Mouse (Mus musculus) embryonic facial prominence, embryonic 12.5 days (tissue): ENCODE results near the gene Megf6. TPM values are rescaled to one million over a fixed set of nuclear protein-coding genes. Genes with fewer than 3 reads are reported as not detected.

Experiments
- ATAC-seq: fragments of 200-750 bp; cut with Nextera tagmentation; 2 replicates; pipeline ENCODE4 v1.8.0; 2017; ENCODE audit not compliant: insufficient number of reproducible peaks, insufficient read depth, low FRiP score, low TSS enrichment
- H3K27ac ChIP-seq: fragments of 300-500 bp; sonication (generic); 2 replicates; pipeline ENCODE4 v1.5.1; 2016; ENCODE audit warnings: mild to moderate bottlenecking
- H3K27me3 ChIP-seq: fragments of 300-500 bp; sonication (generic); 2 replicates; pipeline ENCODE4 v1.6.1; 2016; ENCODE audit warnings: mild to moderate bottlenecking, moderate library complexity
- H3K36me3 ChIP-seq: fragments of 300-500 bp; sonication (generic); 2 replicates; pipeline ENCODE4 v1.6.1; 2016; ENCODE audit warnings: mild to moderate bottlenecking
- H3K4me1 ChIP-seq: fragments of 300-500 bp; sonication (generic); 2 replicates; pipeline ENCODE4 v1.6.1; 2016
- H3K4me2 ChIP-seq: fragments of 300-500 bp; sonication (generic); replicated peaks from 2 replicates; pipeline ENCODE4 v1.6.1; 2016; ENCODE audit warnings: mild to moderate bottlenecking, moderate library complexity
- H3K4me3 ChIP-seq: fragments of 300-500 bp; sonication (generic); 2 replicates; pipeline ENCODE4 v1.5.1; 2016; ENCODE audit warnings: mild to moderate bottlenecking
- H3K9ac ChIP-seq: fragments of 300-500 bp; sonication (generic); 2 replicates; pipeline ENCODE4 v1.6.1; 2016; ENCODE audit warnings: mild to moderate bottlenecking, moderate library complexity
- H3K9me3 ChIP-seq: fragments of 300-500 bp; sonication (generic); 2 replicates; pipeline ENCODE4 v1.6.1; 2016; ENCODE audit warnings: mild to moderate bottlenecking, moderate library complexity
- WGBS: fragments of 180-500 bp; shearing (Covaris S2); methylation state at CpG from one replicate; pipeline ENCODE4 v1.1.7; 2016; 5-methylcytosine and 5-hydroxymethylcytosine counted together
- polyA plus RNA-seq: library from polyadenylated mRNA; unstranded; fragments of >200 nt; fragmentation: Nextera tagmentation; extraction: Ambion mirVana; gene quantifications from 2 replicates; pipeline ENCODE4 v1.2.1, GENCODE M21; 2016

The Megf6 gene
- polyA plus RNA-seq, 1 experiment from 2014 or later = 60.5 TPM

DNA sequence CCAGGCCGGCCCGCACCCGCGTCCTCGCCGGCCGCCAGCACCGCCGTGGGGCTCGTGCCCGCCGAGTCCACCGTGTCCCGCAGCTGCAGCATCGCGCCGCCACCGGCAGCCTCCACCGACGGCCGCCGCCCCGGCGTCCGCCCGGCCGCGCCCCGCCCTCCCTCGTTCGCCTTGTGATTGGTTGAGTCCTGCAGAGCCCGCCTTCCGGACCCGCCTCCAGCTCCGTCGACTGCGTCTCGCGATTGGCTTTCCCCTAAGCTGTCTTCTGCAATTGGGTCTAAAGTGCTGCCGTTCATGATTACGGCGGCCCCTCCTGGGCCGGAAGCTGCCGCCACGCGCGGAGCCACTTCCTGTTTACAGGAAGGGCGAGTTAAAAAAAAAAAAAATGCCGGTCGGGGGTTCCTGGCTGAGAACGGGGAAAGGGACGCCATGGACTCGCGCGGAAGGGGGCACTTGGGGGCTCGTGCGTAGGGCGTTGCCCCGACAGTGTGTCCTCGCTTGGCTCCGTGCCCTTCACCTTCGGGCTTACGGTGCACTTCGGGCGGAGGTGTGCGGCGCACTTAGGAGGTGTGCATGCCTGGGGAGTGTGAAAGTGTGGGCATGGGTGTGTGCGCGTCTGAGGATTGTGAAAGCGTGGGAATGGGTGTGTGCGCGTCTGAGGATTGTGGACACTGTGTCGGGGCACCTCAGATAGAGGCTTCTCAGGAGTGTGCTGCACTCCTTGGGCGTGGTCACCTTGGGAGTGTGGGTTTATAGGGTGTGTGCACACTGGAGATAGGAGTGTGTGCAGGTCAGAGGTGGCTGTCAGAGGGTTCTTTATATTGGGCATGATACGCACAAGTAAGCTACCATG, 9.8 kb upstream of the Megf6 start, which contains the start of gene Tprgl:
TSS of gene Tprgl (minus strand) at position 129 of the 853 bp plus-strand sequence.
- peak within 1 kb of the TSS; percentile 84 for H3K4me2 ChIP-seq
- peaks cover 16% of the 10 kb centered on the region for H3K4me1 ChIP-seq
- H3K36me3 ChIP-seq = peaks cover 30% of the 10 kb centered on the region
- peak within 1 kb of the TSS; percentile 88 for H3K4me3 ChIP-seq
- no peaks in the 10 kb centered on the region for H3K27me3 ChIP-seq
- H3K9me3 ChIP-seq = no peaks in the 10 kb centered on the region
- H3K9ac ChIP-seq = peak within 1 kb of the TSS; percentile 71
- peak; percentile 93 for ATAC-seq
- H3K27ac ChIP-seq = peak within 1 kb of the TSS; percentile 75; the same call in 1 of the 2 replicates
- WGBS = 1% methylated on average over 67 of the region's 75 CpGs

DNA sequence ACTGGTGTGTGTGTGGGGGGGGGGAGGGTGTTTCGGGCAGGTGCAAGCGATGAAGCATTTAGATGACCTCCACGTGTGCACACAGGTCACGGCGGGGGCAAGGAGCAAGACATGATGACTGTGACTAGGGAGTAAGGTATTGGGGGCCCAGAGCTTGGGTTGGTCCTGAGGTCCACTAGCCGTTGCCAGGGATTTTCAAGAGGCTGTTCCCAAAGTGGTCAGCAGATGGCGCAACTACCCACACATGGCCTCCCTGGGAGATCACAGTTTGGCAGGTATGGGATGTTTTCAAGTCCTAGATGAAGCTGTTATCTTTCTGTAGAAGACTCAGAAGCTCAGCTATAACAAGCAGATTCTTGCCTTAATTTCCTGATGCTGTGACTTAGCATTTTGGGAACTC, 7.2 kb upstream of the Megf6 start:
- no peak overlapping the region for H3K9ac ChIP-seq
- 15% methylated on average over 7 of the region's 7 CpGs for WGBS
- ATAC-seq = no peak

DNA sequence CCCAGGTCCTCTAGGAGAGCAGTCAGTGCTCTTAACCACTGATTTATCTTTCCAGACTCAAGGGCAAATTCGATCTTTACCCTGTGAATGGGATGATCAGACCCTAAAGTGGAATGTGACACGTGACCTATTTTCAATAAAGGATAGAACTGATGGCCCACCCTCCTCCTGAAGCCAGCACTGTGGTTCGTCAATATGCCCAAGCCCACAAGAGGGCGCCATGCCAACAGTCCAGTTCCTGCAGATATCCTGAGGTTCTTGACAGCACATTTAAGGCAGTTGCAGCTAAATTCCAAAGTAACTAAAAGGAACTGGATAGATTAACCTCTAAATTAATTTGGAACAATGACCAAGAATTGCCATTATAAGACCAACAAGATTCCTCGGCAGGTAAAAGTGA, 3.5 kb upstream of the Megf6 start:
- no peak overlapping the region for H3K27ac ChIP-seq
- H3K27me3 ChIP-seq = peaks cover 20% of the 10 kb centered on the region
- H3K4me2 ChIP-seq = no peak overlapping the region
- H3K9ac ChIP-seq = no peak overlapping the region
- H3K9me3 ChIP-seq = no peaks in the 10 kb centered on the region
- 23% methylated on average over 5 of the region's 5 CpGs for WGBS
- peaks cover 21% of the 10 kb centered on the region for H3K4me1 ChIP-seq
- no peak for ATAC-seq
- no peak overlapping the region for H3K4me3 ChIP-seq
- H3K36me3 ChIP-seq = no peaks in the 10 kb centered on the region

More for the DNA sequence above, 7.2 kb upstream of the Megf6 start:
- Histone ChIP-seq H3K27ac (no peak overlapping the region), H3K4me1 (peaks cover 16% of the 10 kb centered on the region), H3K36me3 (peaks cover 6% of the 10 kb centered on the region), H3K4me2 (no peak overlapping the region), H3K9me3 (no peaks in the 10 kb centered on the region), H3K27me3 (0 out of 2 replicates have a peak, but pooled peaks cover under 1% of the 10 kb centered on the region), H3K4me3 (no peak overlapping the region)

DNA sequence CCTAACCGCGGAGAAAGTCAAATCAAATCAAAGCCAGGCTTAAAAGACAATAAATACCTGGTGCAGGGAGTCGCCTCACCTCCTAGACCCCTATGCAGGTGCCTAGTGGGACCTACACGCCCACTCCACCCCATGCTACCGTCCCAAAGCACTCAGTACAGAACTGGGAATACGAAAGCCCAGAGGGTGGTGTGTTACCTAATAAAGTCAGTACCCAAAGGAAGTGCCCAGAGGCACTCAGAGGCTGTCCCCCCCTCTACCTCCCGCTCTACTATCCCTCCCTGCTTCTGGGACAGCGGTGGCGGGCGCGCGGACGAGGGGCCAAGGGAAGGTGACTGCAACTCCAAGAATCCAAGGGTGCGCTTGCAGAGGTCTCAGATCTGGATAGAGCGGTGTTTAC, 509 bp upstream of the Megf6 start:
- peaks cover 27% of the 10 kb centered on the region for H3K27me3 ChIP-seq
- peak overlapping the region; percentile 28; the same call in 1 of the 2 replicates for H3K9ac ChIP-seq

DNA sequence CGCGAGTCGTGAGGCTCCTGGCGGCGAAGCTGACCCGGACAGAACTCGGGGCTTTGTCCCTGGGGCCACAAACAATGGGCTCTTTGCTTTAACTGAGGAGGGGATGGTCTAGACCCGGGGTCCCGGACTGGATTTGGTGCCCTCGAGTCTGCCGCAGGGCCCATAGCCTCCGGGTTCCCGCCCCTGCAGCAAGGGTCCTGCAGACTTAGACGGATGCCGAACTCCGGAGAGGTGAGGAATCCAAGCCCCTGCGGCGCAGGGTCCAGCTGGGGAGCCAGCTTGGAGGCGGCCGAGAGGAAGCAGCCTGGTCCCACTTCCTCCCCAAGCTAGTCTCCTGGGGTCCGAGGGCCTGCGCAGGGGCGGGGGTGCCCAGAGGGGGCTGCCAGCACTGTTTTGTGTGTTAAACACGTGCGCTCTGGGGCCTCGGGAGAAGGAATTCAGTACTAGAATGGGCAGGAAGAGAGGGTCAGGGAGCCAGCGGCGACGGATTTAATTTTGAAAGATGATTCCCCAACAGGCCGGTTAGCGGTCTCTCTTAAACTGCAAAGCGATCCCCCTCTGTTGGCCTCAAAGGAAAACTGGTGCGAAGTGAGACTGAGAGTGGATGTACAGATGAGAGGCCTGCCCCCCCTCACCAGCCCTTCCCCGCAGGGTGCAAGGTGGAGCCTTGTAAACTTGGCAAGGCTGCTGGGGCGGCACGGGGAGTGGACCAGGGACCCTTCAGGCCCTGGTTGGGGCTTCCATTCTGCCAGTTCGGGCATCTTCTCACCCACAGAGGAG, 811 bp downstream of the Megf6 start:
- Histone ChIP-seq H3K9me3 (no peaks in the 10 kb centered on the region), H3K9ac (peak overlapping the region; percentile 68), H3K4me1 (peaks cover 44% of the 10 kb centered on the region), H3K27me3 (peaks cover 27% of the 10 kb centered on the region), H3K36me3 (no peaks in the 10 kb centered on the region), H3K4me2 (peak overlapping the region; percentile 93), H3K27ac (peak overlapping the region; percentile 75), H3K4me3 (peak overlapping the region; percentile 65)
- ATAC-seq = 0 out of 2 replicates have a peak, but pooled peaks have one; percentile 7
- under 1% methylated on average over 37 of the region's 37 CpGs for WGBS

More for the DNA sequence above, 509 bp upstream of the Megf6 start:
- ATAC-seq = peak; percentile 12; the same call in 1 of the 2 replicates
- Histone ChIP-seq H3K27ac (no peak overlapping the region), H3K36me3 (no peaks in the 10 kb centered on the region), H3K4me3 (peak overlapping the region; percentile 65), H3K4me2 (peak overlapping the region; percentile 93), H3K9me3 (no peaks in the 10 kb centered on the region), H3K4me1 (peaks cover 36% of the 10 kb centered on the region)
- 1% methylated on average over 15 of the region's 15 CpGs for WGBS

DNA sequence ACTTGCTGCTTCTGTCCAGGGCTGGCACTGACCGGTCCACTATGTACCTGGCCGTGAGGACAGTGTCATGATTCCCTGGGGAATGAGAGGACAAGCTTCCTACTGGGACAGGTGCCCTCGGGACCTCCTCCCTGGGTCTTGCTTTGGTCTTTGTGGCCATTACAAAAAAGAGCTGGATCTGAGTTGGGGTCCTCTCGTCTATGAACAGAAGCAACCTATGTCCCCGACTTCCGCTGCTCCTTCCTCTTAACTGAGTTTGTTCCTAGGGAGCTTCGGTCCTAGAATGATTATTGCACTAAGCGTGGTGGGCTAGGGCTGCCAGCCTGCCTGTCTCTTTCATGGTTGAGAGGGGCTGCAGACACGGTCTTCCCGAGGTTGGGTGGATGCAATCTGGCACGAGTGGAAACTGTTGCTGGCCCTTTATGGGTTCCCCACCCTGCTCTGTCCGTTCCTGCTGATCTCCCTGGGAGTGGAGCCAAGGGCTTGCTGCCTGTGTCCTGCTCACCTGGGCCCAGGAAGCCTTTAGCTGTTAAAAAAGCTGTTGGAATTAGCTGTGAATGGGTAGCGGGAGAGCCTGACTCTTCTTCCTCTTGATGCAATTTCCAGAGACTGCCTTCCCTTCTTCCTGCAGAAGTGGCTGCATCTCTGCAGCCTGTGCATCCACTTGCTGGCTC, 1.5 kb downstream of the Megf6 start:
- Histone ChIP-seq H3K9ac (peak overlapping the region; percentile 68), H3K4me1 (peaks cover 44% of the 10 kb centered on the region), H3K36me3 (no peaks in the 10 kb centered on the region), H3K27ac (peak overlapping the region; percentile 54; the same call in 1 of the 2 replicates), H3K4me2 (peak overlapping the region; percentile 93), H3K9me3 (no peaks in the 10 kb centered on the region), H3K4me3 (peak overlapping the region; percentile 65), H3K27me3 (peaks cover 27% of the 10 kb centered on the region)
- 30% methylated on average over 13 of the region's 13 CpGs for WGBS
- no peak for ATAC-seq

DNA sequence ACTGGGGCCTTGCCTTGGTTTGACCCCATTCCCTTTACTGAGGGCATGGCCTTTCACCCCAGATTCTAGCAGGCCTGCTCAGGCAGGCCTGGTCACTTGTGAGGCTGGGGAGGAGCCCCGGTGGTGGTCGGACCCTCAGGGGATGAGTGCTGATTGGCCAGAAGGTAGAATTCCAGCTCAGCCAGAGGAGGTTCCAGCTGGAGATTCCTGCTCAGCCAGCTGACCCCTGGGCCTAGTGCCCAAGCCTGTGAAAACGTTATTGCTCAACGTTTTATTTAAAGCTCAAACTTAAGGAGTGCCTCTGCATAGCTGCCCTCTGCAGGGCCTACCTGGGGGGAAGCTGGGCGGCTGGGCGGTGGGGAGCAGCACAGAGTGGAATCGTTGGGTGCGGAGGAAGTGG, 6.7 kb downstream of the Megf6 start:
- Histone ChIP-seq H3K36me3 (peaks cover 14% of the 10 kb centered on the region; the same call in 1 of the 2 replicates), H3K4me1 (peaks cover 20% of the 10 kb centered on the region), H3K4me3 (no peak overlapping the region), H3K4me2 (no peak overlapping the region), H3K9ac (no peak overlapping the region), H3K9me3 (no peaks in the 10 kb centered on the region), H3K27ac (no peak overlapping the region), H3K27me3 (peaks cover 7% of the 10 kb centered on the region; the same call in 1 of the 2 replicates)
- ATAC-seq = no peak
- WGBS = 44% methylated on average over 8 of the region's 8 CpGs

DNA sequence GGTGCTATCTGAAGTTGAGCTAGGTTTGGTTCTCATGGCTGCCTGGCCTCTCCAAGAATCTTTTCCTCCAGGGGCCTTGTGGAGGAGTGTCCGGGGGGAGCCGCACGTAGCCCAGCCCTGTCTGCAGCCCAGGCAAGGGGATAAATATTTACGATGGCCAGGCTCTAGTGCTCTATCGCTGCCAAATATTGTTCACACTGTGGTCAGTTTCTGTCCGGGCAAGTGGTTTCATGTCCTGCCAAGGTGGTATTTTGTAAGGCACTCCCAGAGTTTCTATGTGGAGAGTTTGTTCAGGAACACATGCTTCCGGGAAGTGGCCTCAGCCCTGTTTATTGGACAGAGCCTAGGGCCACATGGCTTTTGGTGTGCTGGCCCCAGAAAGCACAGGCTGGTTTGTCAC, 10.5 kb downstream of the Megf6 start:
- H3K27ac ChIP-seq = no peak overlapping the region

DNA sequence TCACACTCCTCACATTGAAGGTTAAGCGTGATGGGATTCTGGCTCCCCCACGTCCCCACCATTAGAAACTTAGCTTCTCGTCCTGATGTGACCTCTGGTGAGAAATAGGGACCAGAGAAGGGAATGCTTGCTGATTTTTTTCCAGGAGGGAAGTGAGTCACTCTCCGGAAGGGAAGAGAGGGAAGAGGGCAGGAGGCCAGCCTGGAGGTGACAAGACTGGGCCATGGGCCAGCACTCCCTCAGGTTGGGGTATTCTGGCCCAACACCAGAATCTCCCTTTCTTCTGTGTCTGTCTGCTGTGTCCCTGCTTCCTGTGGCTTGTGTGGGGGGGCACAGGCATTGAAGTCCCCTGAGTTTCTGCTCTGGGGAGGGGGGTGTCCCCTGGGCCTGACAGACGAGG, 13.0 kb downstream of the Megf6 start:
- no peak for ATAC-seq
- WGBS = 84% methylated on average over 5 of the region's 5 CpGs
- Histone ChIP-seq H3K4me2 (no peak overlapping the region), H3K27ac (no peak overlapping the region), H3K4me3 (no peak overlapping the region), H3K4me1 (0 out of 2 replicates have a peak, but pooled peaks cover 1% of the 10 kb centered on the region), H3K9me3 (no peaks in the 10 kb centered on the region), H3K9ac (no peak overlapping the region), H3K27me3 (no peaks in the 10 kb centered on the region), H3K36me3 (peaks cover 10% of the 10 kb centered on the region; the same call in 1 of the 2 replicates)

More for the DNA sequence above, 10.5 kb downstream of the Megf6 start:
- Histone ChIP-seq H3K27me3 (no peaks in the 10 kb centered on the region), H3K4me3 (no peak overlapping the region), H3K4me1 (no peaks in the 10 kb centered on the region), H3K4me2 (no peak overlapping the region), H3K36me3 (peaks cover 18% of the 10 kb centered on the region; the same call in 1 of the 2 replicates), H3K9ac (no peak overlapping the region), H3K9me3 (no peaks in the 10 kb centered on the region)
- no peak for ATAC-seq
- WGBS = 91% methylated on average over 7 of the region's 7 CpGs

DNA sequence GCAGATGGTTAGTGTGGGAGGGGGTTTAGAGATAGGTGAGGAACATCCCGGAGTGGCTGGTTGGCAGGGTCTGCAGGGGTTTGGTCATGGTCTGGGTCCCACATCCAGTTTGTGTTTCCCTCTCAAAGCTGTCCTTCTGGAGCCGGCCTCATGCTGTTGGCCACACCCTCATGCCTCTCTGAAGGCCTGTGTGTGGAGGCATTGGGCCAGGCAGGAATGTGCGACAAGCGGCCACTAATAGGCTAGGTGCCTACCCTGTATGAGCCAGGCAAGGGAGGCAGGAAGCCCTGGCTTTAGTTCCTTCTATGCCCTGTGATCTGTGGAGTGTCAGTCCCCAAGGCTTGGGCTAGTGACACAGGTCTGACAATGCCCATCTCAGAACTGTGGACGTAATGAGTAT, 14.5 kb downstream of the Megf6 start:
- no peaks in the 10 kb centered on the region for H3K27me3 ChIP-seq
- 0 out of 2 replicates have a peak, but pooled peaks cover 5% of the 10 kb centered on the region for H3K36me3 ChIP-seq
- 81% methylated on average over 5 of the region's 5 CpGs for WGBS
- no peak for ATAC-seq
- H3K4me1 ChIP-seq = peaks cover 8% of the 10 kb centered on the region; the same call in 1 of the 2 replicates
- H3K27ac ChIP-seq = no peak overlapping the region
- H3K4me2 ChIP-seq = no peak overlapping the region
- no peak overlapping the region for H3K9ac ChIP-seq
- H3K4me3 ChIP-seq = no peak overlapping the region
- H3K9me3 ChIP-seq = no peaks in the 10 kb centered on the region

DNA sequence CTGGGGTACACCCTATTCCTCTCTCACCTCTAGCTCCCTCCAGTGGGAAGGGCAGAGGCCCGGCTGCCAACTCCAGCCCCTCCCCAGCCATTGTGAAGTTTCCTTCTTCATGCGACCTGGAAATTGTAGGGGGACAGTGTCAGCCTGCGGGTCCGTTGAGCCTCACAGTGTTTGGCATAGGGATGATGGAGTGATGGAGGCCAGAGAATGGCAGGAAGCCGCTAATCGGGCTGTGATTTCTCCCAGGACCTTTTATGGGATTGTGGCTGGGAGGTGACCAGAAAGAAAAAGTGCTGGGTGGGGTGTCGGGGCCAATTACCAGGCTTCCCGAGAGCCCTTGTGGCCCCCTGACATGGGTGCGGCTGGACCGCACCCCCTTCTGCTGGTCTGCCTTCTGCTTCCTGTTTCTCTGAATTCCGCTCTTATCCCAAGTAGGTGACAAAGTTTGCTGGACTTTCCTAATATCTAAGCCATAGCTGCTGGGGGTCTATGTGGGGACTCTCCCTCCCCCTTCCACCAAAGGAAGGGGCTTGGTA, 15.5 kb downstream of the Megf6 start:
- H3K9me3 ChIP-seq = no peaks in the 10 kb centered on the region
- H3K4me2 ChIP-seq = no peak overlapping the region
- 79% methylated on average over 11 of the region's 11 CpGs for WGBS
- ATAC-seq = no peak
- H3K27me3 ChIP-seq = no peaks in the 10 kb centered on the region
- H3K36me3 ChIP-seq = 0 out of 2 replicates have a peak, but pooled peaks cover 6% of the 10 kb centered on the region
- peaks cover 8% of the 10 kb centered on the region; the same call in 1 of the 2 replicates for H3K4me1 ChIP-seq
- H3K27ac ChIP-seq = no peak overlapping the region
- H3K4me3 ChIP-seq = no peak overlapping the region
- no peak overlapping the region for H3K9ac ChIP-seq
